Mouse (Mus musculus) brain, embryonic 14.5 days (tissue): ENCODE measurements around the gene Mier2. TPM values are rescaled to one million over a fixed set of nuclear protein-coding genes. Genes with fewer than 3 reads are reported as not detected.

ENCODE experiments used
- DNase-seq: peaks from one replicate; pipeline ENCODE4 v3.0.0-alpha.2; 2011; ENCODE audit warnings: low read depth
- CTCF ChIP-seq: fragments of 200-500 bp; IDR thresholded peaks from 2 replicates; pipeline ENCODE4 v1.5.1; 2012; ENCODE audit warnings: inconsistent platforms, mild to moderate bottlenecking, moderate library complexity, borderline replicate concordance; ENCODE audit not compliant: insufficient read depth, insufficient read length; ENCODE audit errors: extremely low read depth
- POLR2A ChIP-seq: fragments of 200-500 bp; IDR thresholded peaks from 2 replicates; pipeline ENCODE4 v1.6.1; 2012; ENCODE audit warnings: mild to moderate bottlenecking, inconsistent platforms, borderline replicate concordance; ENCODE audit not compliant: poor library complexity, insufficient read depth, insufficient read length, severe bottlenecking; ENCODE audit errors: extremely low read depth
- polyA plus RNA-seq: library from polyadenylated mRNA; depleted of rRNA; stranded (reverse); fragments of >200 nt; gene quantifications from 2 replicates; pipeline ENCODE4 v1.2.3, GENCODE M21; 2012

The Mier2 gene
- polyA plus RNA-seq, 1 experiment = 128 TPM

DNA sequence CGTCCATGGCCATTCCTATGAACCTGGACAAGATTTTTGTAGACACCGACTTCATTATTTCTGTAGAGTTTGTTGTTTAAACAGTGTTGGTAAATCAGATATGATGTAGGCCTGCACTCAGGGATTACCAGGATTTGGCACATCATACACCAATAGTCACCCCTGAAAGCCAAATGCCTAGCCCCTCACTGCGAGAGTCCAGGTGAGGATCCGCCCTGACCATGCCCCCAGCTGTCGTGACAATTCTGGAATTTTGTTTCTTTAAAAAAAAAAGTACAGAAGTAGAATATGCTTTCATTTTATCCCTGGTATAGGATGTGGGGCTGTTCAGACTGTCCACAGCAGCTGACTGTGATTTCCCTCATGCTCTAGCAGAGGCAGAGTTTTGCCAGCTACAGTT lies 14.9 kb upstream of the Mier2 start:
- DNase-seq = no peak
- TF ChIP-seq CTCF = no peak
- no peak for TF ChIP-seq POLR2A

DNA sequence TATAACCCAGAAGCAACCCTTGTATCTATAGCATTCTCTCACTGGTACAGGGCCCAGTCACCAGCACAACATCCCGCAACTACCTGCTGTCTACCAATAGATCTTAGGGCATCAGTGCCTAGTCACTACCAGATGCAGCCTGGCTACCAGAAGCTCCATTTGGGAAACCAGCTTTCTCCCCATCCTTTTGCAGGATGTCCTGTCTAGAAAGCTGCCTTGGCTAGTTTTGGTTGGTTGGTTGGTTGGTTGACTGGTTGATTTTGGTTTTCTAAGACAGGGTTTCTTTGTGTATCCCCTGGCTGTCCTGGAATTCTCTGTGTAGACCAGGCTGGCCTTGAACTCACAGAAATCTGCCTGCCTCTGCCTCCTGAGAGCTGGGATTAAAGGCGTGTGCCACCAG lies 4.7 kb upstream of the Mier2 start:
- no peak for DNase-seq
- TF ChIP-seq CTCF = no peak
- no peak for TF ChIP-seq POLR2A

DNA sequence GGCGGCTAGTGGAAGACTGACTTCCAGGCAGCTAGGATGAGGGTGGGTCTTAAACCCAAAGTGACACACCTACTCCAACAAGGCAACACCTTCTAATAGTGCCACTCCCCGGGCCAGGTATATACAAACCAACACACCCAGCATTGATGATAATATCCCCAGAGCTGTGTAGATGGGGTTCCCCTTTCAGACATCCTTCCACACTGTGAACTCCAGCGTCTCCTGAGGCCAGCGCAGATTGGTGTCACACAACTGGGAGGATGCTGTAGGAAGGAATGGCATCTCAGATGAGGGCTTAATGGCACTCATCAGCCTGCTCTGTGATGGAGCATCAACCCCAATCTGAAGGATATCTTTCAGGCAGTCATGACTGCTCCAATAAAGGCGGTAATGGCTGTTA lies 2.5 kb upstream of the Mier2 start:
- no peak for DNase-seq
- TF ChIP-seq CTCF = no peak
- TF ChIP-seq POLR2A = no peak

GRCm38 (mm10) chr10:79556951-79557350 lies 2.0 kb upstream of the Mier2 start:
- TF ChIP-seq CTCF (no peak), POLR2A (no peak)
- DNase-seq = no peak

DNA sequence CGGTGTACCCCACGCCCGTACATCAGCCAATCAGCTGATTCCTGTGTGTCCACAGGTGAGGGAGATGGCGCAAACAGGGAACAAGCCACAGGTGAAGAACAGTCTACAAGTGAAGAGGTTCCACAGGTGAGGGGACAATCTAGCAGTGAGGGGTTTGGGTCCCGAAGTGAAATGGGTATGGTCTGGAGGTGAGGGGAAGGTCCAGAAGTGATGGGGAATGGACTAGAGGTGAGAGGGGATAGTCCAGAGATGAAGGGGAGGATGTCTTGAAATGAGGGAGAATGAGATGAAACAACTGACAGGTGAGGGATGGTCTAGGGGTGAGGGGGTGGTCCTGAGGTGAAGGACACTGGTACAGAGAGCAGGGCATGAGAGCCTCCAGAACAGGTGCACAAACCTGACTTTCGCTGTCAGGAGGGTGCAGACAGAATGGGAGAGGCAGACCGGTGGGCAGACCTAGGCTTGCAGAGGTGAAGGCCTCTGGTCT lies 282 bp upstream of the Mier2 start:
- no peak for TF ChIP-seq CTCF
- TF ChIP-seq POLR2A = no peak
- no peak for DNase-seq

GRCm38 (mm10) chr10:79553691-79554090 lies 1.3 kb downstream of the Mier2 start:
- DNase-seq = no peak
- TF ChIP-seq CTCF (no peak), POLR2A (no peak)

- no peak for DNase-seq
- no peak for TF ChIP-seq CTCF
These were observed 1.8 kb downstream of the Mier2 start for GRCm38 (mm10) chr10:79553176-79553575.

DNA sequence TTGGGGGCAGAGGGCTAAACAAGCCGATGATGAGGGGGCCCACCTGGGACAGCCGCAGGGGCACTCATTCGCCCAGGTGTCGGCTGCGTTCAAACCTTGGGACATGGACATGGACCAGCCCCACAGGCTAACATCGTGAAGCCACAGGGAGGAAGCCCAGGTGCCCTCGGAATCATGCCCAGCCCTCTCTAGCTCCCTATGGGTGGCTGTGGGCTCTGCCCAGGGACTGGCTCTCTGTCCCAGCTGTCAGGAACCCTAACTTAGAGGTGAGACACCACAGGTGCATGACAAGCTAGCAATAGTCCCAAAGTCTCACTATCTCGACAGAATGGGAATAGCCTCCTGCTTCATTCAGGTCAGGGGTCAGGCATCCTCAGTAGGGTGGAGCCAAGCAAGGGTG lies 2.5 kb downstream of the Mier2 start:
- TF ChIP-seq POLR2A (no peak), CTCF (no peak)
- no peak for DNase-seq

GRCm38 (mm10) chr10:79550366-79550765 lies 4.6 kb downstream of the Mier2 start:
- no peak for TF ChIP-seq POLR2A
- no peak for TF ChIP-seq CTCF
- DNase-seq = no peak

GRCm38 (mm10) chr10:79548971-79549723 lies 5.9 kb downstream of the Mier2 start:
- no peak for DNase-seq

GRCm38 (mm10) chr10:79548546-79548945 lies 6.5 kb downstream of the Mier2 start:
- no peak for TF ChIP-seq POLR2A
- TF ChIP-seq CTCF = no peak
- no peak for DNase-seq

More at GRCm38 (mm10) chr10:79548971-79549723, 5.9 kb downstream of the Mier2 start:
- TF ChIP-seq CTCF (no peak), POLR2A (no peak)

GRCm38 (mm10) chr10:79547148-79547675 lies 7.8 kb downstream of the Mier2 start:
- TF ChIP-seq POLR2A = no peak
- no peak for DNase-seq

DNA sequence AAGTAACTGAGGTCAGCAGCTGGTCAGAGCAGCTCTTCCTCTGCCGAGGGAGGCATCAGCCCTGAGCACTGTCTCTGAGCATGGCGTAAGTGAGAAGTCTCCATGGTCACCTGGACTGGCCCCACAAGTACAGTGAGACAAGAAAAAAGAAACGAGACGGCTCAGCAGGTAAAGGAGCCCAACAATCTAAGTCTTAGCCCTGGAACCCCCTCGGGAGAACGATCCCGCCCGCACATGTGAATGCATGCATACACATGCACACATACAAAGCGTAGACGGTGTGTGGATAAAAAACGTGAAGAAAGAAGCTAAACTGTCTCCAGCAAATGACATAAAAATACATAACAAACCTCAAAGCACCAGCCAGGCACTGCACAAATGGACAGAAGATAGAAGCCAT lies 8.5 kb downstream of the Mier2 start:
- TF ChIP-seq POLR2A = no peak
- no peak for TF ChIP-seq CTCF
- DNase-seq = no peak

DNA sequence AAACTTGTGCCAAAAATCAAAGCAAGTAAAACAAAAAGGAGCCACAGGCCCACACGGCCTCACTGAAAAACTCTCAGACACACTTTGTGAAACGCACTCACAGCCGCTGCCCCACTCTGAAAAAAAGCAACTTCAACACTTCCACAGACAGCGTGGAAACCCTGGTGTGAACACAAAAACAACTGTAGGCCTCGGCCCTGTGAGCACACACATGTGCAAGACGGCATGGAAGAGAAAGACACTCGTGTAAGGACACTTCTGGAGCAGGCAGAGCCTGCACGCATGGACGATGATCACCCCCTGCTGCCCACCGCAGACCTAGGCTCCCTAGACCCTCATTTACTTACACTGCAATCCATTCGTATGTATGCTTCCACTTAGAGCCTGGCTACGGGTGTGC lies 9.1 kb downstream of the Mier2 start:
- no peak for DNase-seq
- TF ChIP-seq POLR2A = no peak
- TF ChIP-seq CTCF = no peak
